Mouse (Mus musculus) heart, embryonic 16.5 days (tissue): Measurements from ENCODE around the gene Gas2l3. TPM values are rescaled to one million over a fixed set of nuclear protein-coding genes. Genes with fewer than 3 reads are reported as not detected.
A peak's percentile ranks its signal among the peaks of the same experiment; 100 is the strongest.

Experiments used
- ATAC-seq: fragments of 200-750 bp; cut with Nextera tagmentation; replicated peaks from 2 replicates; pipeline ENCODE4 v1.8.0; 2017; ENCODE audit warnings: moderate number of reproducible peaks; ENCODE audit not compliant: insufficient read depth, low FRiP score; ENCODE audit errors: extremely low read depth
- H3K27ac ChIP-seq: fragments of 300-500 bp; sonication (generic); 2 replicates; pipeline ENCODE4 v1.5.1; 2014; ENCODE audit warnings: mild to moderate bottlenecking, low read length, control low read depth, moderate library complexity
- H3K27me3 ChIP-seq: fragments of 300-500 bp; sonication (generic); 2 replicates; pipeline ENCODE4 v1.6.1; 2014; ENCODE audit warnings: low read length, mixed read lengths; ENCODE audit not compliant: control insufficient read depth, insufficient read depth
- H3K36me3 ChIP-seq: fragments of 300-500 bp; sonication (generic); 2 replicates; pipeline ENCODE4 v1.6.1; 2014; ENCODE audit not compliant: control insufficient read depth, insufficient read depth
- H3K4me1 ChIP-seq: fragments of 300-500 bp; sonication (generic); 2 replicates; pipeline ENCODE4 v1.6.1; 2014; ENCODE audit warnings: low read length, mixed read lengths; ENCODE audit not compliant: control insufficient read depth, insufficient read depth
- H3K4me2 ChIP-seq: fragments of 300-500 bp; sonication (generic); 2 replicates; pipeline ENCODE4 v1.6.1; 2014; ENCODE audit warnings: low read depth, mild to moderate bottlenecking, control low read depth, low read length
- H3K4me3 ChIP-seq: fragments of 300-500 bp; sonication (generic); 2 replicates; pipeline ENCODE4 v1.5.1; 2014; ENCODE audit warnings: mild to moderate bottlenecking, control low read depth, low read length
- H3K9ac ChIP-seq: fragments of 300-500 bp; sonication (generic); 2 replicates; pipeline ENCODE4 v1.6.1; 2014; ENCODE audit warnings: low read length, control low read depth
- H3K9me3 ChIP-seq: fragments of 300-500 bp; sonication (generic); replicated peaks from 2 replicates; pipeline ENCODE4 v1.6.1; 2016; ENCODE audit warnings: low read length; ENCODE audit not compliant: control insufficient read depth
- WGBS: fragments of 180-500 bp; shearing (Covaris S2); extraction: QIAGEN DNeasy Blood & Tissue Kit; methylation state at CpG from one replicate; pipeline ENCODE4 v1.1.7; 2014; 5-methylcytosine and 5-hydroxymethylcytosine counted together
- polyA plus RNA-seq: library from polyadenylated mRNA; unstranded; fragments of >200 nt; fragmentation: Nextera tagmentation; extraction: Ambion mirVana; gene quantifications from 2 replicates; pipeline ENCODE4 v1.2.1, GENCODE M21; 2015

Gene Gas2l3
- 20.2 and 23.1 TPM in 2 replicates for polyA plus RNA-seq

DNA sequence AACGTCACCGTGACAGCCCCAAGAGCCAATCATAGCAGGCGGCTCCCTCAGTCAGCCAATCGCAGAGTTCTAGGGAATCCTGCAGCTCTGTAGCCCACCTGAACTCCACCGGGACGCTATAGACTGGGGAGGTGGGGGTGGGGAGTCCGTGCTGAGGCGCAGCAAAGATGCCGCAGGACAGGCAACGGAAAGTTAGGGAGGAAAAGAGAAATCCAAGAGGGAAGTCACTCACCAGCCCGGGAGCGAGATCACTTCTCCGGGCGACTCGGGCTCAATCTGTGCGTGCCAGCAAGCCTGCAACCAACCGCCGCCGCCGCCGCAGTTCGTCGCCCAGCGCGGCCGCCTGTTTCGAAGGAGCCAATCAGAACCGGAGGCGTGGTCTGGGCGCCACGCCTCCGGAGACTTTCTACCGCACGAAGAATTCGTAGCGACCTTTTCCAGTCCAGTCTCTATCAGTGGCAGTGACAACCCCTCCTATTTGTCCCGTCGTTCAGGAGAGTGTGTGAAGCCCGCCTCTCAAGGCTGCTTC is at the start of gene Gas2l3:
Gene Gas2l3 (minus strand): TSS at position 345 of the 529 bp plus-strand sequence.
- peak; percentile 91 for ATAC-seq
- H3K4me2 ChIP-seq: peak within 1 kb of the TSS; percentile 91
- no peaks in the 10 kb centered on the region for H3K27me3 ChIP-seq
- H3K36me3 ChIP-seq: peaks cover 4% of the 10 kb centered on the region; the same call in 1 of the 2 replicates
- 0% methylated on average over 39 of the region's 39 CpGs for WGBS
- peak within 1 kb of the TSS; percentile 86 for H3K9ac ChIP-seq
- peak within 1 kb of the TSS; percentile 94 for H3K4me3 ChIP-seq
- peak within 1 kb of the TSS; percentile 84 for H3K27ac ChIP-seq
- no peaks in the 10 kb centered on the region for H3K9me3 ChIP-seq
- H3K4me1 ChIP-seq: peaks cover 24% of the 10 kb centered on the region

- H3K36me3 ChIP-seq: no peaks in the 10 kb centered on the region
- no peaks in the 10 kb centered on the region for H3K9me3 ChIP-seq
- H3K4me2 ChIP-seq: no peak overlapping the region
- ATAC-seq: no peak
- H3K9ac ChIP-seq: no peak overlapping the region
- H3K4me1 ChIP-seq: no peaks in the 10 kb centered on the region
- no peaks in the 10 kb centered on the region for H3K27me3 ChIP-seq
- no peak overlapping the region for H3K4me3 ChIP-seq
- 61% methylated on average over 3 of the region's 3 CpGs for WGBS
- no peak overlapping the region for H3K27ac ChIP-seq
Observed at GRCm38 (mm10) chr10:89491321-89491720, 47.6 kb upstream of the Gas2l3 start.

GRCm38 (mm10) chr10:89490250-89490649 is 46.5 kb upstream of the Gas2l3 start:
- no peak overlapping the region for H3K27ac ChIP-seq
- H3K9ac ChIP-seq: no peak overlapping the region
- no peaks in the 10 kb centered on the region for H3K36me3 ChIP-seq
- no peaks in the 10 kb centered on the region for H3K27me3 ChIP-seq
- no peak for ATAC-seq
- WGBS: 87% methylated on average over 3 of the region's 3 CpGs
- H3K4me2 ChIP-seq: no peak overlapping the region
- no peak overlapping the region for H3K4me3 ChIP-seq
- H3K9me3 ChIP-seq: no peaks in the 10 kb centered on the region
- no peaks in the 10 kb centered on the region for H3K4me1 ChIP-seq

- Histone ChIP-seq H3K27me3 (no peaks in the 10 kb centered on the region), H3K4me2 (no peak overlapping the region), H3K4me3 (no peak overlapping the region), H3K36me3 (no peaks in the 10 kb centered on the region), H3K9ac (no peak overlapping the region), H3K27ac (no peak overlapping the region), H3K9me3 (no peaks in the 10 kb centered on the region), H3K4me1 (no peaks in the 10 kb centered on the region)
- 70% methylated on average over 4 of the region's 4 CpGs for WGBS
- ATAC-seq: no peak
Observed at GRCm38 (mm10) chr10:89489459-89489858, 45.7 kb upstream of the Gas2l3 start.

DNA sequence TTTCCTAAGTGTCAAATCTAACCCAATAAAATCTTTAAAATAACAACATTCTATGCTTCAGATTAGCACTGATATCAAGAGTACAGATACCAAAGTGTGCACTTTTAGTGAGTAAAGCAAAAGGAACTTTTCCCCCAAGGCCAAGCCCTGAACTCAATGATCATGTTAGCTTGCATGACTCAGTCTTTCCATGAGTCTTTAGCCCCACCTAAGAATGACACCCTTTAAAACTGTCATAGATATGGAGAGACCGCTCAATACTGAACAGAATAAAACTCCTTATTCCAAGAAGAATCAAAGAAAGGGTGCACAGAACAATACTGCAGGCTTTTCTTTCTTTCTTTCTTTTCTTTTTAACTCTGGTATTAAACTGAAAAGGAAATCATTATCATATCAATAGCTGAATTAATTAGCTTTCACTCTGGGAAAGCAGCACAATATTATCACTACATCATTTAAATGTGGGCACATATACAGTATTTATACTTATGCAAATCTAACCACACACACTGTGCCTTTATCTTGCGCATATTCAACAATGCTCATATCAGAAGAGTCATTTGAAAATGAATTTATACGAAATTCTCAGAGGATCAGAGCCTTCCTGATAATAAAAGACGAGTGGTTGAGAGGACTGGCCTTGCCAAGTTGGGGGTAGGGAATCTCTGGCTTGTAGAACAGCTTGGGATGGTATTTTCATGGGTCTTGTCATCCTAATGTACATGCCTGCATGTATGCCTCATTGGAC is 43.4 kb upstream of the Gas2l3 start:
- ATAC-seq: no peak
- no peak overlapping the region for H3K4me2 ChIP-seq
- no peaks in the 10 kb centered on the region for H3K4me1 ChIP-seq
- no peaks in the 10 kb centered on the region for H3K36me3 ChIP-seq
- no peak overlapping the region for H3K4me3 ChIP-seq
- no peak overlapping the region for H3K27ac ChIP-seq
- H3K9me3 ChIP-seq: no peaks in the 10 kb centered on the region
- 60% methylated on average over 4 of the region's 4 CpGs for WGBS
- no peak overlapping the region for H3K9ac ChIP-seq
- no peaks in the 10 kb centered on the region for H3K27me3 ChIP-seq

- H3K36me3 ChIP-seq: no peaks in the 10 kb centered on the region
- no peak for ATAC-seq
- H3K4me3 ChIP-seq: no peak overlapping the region
- no peaks in the 10 kb centered on the region for H3K27me3 ChIP-seq
- no peaks in the 10 kb centered on the region for H3K9me3 ChIP-seq
- H3K9ac ChIP-seq: no peak overlapping the region
- H3K4me2 ChIP-seq: no peak overlapping the region
- H3K27ac ChIP-seq: no peak overlapping the region
- H3K4me1 ChIP-seq: no peaks in the 10 kb centered on the region
Observed at GRCm38 (mm10) chr10:89484907-89485306, 41.1 kb upstream of the Gas2l3 start.

DNA sequence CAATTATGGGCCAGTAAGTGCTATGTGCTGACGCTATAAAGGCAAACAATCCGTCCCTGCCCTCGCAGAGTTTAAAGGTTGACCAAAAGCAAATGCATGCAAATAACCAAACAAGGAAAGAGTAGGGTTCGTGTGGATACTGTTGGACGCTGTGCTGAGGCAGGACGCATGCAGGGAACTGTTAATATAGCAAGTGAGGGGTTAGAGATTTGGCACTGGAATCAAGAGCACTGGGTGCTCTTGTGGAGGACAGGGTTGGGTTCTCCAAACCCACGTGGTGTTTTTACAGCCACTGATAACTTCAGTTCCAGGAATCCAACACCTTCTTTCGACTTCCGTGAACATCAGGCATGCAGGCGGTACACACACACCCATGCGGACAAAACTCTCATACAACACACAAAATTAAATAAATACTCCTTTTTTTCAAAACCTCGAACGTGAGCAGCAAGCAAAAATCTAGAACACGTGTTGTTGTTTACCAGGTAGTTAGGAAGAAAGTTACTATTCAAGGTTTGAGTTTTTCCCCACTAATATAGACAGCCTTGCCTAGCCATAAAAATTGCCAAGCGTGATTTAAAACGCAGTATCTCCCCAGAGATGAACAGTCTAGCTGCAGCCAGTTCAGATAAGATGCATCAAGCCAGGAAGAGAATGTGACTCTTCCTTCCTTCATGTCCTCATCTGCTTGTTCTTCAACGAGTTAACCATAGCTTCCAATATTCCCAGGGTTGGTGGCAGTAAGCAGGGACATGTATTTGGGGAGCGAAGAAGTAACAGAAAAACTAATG is 40.2 kb upstream of the Gas2l3 start:
- 75% methylated on average over 18 of the region's 18 CpGs for WGBS
- H3K9me3 ChIP-seq: no peaks in the 10 kb centered on the region
- ATAC-seq: no peak
- no peaks in the 10 kb centered on the region for H3K4me1 ChIP-seq
- H3K4me2 ChIP-seq: no peak overlapping the region
- no peak overlapping the region for H3K4me3 ChIP-seq
- no peak overlapping the region for H3K9ac ChIP-seq
- no peaks in the 10 kb centered on the region for H3K27me3 ChIP-seq
- no peak overlapping the region for H3K27ac ChIP-seq
- no peaks in the 10 kb centered on the region for H3K36me3 ChIP-seq

DNA sequence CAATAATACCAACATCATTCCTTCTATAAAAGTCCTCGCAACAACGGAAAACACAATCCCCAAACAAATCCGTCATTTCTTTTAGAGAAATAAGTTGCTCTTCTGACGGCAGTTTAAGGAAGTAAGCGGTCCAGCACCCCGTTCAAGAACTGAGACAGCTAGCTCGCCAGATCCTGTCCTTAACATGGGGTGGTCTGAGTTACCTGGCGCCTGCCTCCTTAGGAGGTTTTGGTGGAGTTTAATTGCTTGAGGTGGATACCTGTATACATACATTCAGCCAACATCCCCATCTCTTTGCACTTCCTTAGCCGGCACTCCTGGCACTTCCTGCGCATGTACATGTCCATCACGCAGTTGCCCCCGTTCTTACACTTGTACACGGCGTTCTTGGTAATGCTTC is 39.3 kb upstream of the Gas2l3 start:
- no peak overlapping the region for H3K9ac ChIP-seq
- H3K4me3 ChIP-seq: no peak overlapping the region
- H3K4me1 ChIP-seq: no peaks in the 10 kb centered on the region
- WGBS: 90% methylated on average over 14 of the region's 14 CpGs
- H3K27ac ChIP-seq: no peak overlapping the region
- H3K9me3 ChIP-seq: no peaks in the 10 kb centered on the region
- H3K36me3 ChIP-seq: no peaks in the 10 kb centered on the region
- no peak overlapping the region for H3K4me2 ChIP-seq
- no peak for ATAC-seq
- no peaks in the 10 kb centered on the region for H3K27me3 ChIP-seq

- H3K4me3 ChIP-seq: no peak overlapping the region
- H3K9ac ChIP-seq: no peak overlapping the region
- WGBS: 80% methylated on average over 10 of the region's 10 CpGs
- no peaks in the 10 kb centered on the region for H3K27me3 ChIP-seq
- no peak overlapping the region for H3K4me2 ChIP-seq
- H3K4me1 ChIP-seq: no peaks in the 10 kb centered on the region
- no peak for ATAC-seq
- H3K9me3 ChIP-seq: no peaks in the 10 kb centered on the region
- no peak overlapping the region for H3K27ac ChIP-seq
- no peaks in the 10 kb centered on the region for H3K36me3 ChIP-seq
Observed at GRCm38 (mm10) chr10:89482142-89482681, 38.4 kb upstream of the Gas2l3 start.
